Mouse (Mus musculus): ENCODE measurements at regions not wholly inside any gene's neighbourhood (a gene's known extent, or its start where the extent isn't known, plus 50 kb on each side); places are given as distances from the start of the nearest gene placed in this dataset.

DNA sequence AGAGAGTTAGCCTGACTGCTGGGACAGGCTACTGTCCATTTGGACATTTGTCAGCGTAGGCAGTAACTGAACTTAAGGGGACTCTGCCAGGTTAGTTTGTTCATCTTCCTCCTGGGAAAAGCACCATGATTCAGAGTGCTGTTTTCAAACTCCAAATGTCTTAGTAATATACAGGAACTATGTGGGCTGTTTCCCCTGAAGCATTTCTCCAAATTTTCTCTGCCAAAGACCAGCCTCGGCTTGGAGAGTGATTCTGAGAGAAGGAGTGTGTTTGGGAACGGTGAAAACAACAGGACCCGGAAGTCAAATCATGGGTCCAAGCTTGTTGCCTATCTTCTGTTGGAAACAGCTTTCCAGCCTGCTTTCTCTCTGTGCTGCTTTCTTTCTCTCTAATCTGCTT is 52.1 kb downstream of the Rprm start:
- no peak for DNase-seq

DNA sequence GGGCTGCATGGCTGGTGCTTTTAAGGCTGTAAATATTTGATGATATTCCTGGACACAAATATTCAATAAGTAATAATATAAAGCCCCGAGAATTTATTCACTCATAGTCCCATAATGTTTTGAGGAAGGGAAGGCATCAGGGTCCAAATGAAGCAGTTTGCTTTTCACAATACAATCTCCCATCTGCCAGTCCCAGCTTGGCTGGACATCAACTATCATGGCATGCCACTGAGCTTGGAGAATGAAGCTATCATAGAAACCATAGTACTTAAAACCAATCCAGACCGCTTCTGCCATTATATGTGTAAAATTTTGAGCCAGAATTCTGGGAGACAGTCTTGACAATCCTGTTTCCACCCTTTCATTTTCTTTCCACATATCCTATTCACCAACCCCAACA is 56.5 kb downstream of the Rprm start:
- DNase-seq: no peak

DNA sequence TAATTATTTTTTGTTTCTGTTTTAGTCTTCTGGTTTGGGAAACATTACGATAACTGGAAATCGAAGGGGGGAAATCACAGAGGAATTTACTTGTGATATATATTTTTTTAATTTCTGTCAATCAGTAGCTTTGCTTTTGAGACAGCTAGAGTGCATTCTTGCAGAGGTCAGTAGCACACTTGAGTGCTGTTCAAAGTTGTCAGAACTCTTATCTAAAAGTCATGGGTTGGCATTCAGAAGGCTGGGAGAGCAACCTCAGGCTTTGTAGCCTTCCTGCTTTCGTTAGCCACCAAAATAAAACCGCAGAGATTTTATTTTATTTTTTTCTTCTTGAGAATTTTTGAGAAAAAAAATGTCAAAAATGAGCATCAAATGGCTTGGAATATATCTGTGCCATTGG is 62.6 kb downstream of the Rprm start:
- no peak for DNase-seq

DNA sequence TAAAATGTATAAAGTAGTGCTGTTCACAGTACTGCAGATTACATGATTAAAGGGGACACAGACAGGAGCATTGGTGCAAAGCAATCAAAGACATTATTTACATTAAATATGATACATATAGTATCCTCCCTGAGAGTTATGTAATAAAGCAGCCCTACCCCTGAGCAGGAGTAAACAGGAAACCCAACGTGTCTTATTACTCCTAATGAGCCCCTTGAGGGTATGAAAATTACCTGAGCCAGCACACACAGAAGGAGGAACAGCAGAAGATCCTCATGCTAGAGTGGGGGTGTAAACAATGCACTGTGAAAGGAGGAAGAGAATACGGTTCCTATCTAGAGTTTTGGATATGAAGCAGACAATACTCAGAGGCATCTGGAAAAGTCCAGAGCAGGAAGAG is 95.2 kb downstream of the Rprm start:
- no peak for DNase-seq

DNA sequence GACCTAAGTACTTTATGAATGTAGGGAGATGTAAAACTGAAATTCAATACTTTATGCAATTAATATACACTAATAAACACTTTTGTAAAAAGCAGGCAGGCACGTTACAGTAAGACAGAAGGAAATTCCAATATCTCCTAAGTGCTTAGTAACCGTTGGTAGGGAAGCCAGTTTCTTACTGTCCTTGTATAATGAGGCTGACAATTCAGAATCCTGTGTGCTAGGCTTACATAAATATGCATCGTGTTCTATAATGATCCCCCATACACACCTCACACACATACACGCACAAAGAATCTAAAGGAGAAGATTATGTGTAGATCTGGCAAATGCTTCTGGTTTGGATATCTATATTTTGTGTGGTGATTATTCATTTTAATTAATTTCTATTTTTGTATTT is 109.6 kb downstream of the Rprm start:
- DNase-seq: no peak

DNA sequence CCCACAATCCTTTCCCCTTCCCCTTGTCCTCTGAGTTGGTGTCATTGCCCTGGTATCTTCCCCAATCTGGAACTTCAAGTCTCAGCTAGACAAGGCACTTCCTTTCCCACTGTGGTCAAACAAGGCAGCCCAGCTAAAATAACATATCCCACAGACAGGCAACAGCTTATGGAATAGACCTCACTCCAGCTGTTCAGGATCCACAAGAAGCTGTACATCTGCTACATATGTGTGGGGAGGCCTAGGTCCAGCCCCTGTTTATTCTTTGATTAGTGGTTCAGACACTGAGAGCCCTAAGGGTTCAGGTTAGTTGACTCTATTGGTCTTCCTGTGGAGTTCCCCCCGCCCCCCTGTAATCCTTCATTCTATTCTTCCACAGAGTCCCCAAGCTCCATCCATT is 124.9 kb downstream of the Rprm start:
- peak; percentile 2 for DNase-seq

DNA sequence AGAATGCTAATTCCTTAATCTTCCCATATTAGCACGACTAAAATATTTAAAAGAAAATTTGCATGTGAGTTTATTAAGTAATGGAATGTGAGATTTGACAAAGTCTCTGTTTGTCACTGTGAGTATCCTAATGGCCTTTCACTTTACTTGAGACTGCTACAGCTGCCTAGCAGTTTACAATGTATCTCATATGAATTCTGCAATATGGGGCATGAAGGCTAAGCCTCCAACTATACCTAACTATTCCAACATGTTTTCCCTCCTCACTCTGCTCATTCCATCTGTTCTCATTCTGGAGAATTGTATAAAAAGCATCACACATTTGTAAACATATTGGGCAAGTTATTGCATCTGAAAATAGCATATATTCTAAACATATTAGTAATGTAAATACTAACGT is 137.1 kb downstream of the Rprm start:
- DNase-seq: no peak

DNA sequence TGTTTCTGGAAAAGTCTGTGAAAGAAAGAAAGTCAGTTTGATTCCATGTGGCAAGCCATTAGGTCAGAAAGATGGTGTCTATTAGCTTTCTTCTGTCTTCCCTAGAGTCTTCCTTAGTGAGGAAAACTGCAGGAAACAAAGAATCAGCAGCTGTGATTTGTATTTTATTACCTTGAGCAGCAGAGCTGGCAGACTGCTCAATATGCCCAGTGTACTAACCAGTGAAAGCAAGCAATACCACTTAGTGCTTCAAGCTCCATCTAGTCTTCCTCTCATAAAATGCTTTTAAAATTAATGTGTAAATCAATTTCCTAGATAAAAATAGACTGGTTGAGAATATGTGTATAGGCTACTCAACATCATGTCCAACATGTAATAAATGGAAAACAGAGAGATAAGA is 137.8 kb downstream of the Rprm start:
- no peak for DNase-seq

DNA sequence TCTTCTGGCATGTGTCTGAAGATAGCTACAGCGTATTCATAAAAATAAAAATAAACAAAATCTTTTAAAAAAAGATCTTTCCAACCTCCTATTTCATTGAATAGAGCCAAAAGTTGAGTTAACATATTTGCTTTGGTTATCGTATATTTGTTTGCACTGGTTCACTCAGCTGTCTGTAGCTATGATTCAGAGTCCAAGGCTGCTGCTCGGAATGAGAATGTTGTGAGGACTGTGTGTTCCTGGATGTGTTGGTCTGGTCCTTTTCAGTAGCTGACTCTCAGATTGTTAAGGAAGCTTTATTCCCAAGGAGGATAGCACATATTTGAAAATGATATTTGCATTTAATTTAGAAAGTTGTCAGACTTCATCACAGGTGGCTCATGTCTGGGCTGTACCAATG is 173.5 kb downstream of the Rprm start:
- no peak for DNase-seq
